Mouse (Mus musculus): ENCODE measurements around the gene Clca3a2. TPM values are rescaled to one million over a fixed set of nuclear protein-coding genes. Genes with fewer than 3 reads are reported as not detected.

Gene Clca3a2
- 0.17 and 0.93 TPM in 2 replicates for polyA plus RNA-seq (2012; rRNA removed)

GRCm38 (mm10) chr3:144819219-144819618 is at the start of gene Clca3a2:
Gene Clca3a2, minus strand, starts transcription at chr3:144819494.

DNA sequence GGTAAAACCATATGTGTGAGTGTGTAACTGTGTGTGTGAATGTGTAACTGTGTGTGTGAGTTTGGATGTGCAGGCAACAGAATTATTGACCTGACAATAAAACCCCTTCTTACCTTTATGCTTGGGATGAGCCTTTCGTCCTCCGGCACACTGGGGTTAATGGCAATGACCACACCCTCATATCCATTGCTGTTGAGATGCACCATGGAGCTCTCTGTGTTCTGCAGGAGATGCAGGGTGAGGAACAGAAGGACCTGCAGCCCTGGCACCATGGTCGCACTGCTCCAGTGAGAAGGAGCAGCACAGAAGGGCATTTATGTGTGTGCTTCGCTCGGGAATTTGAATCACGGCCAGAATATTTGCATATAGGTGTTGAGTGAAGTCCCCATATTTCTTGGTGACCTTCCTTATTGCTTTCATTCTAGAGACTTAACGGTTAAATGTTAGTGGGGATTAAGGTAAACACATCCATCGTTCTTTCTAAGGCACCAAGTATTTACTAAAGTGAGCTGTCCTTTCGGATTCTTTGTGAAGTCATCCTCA is 29.8 kb upstream of the Clca3a2 start, which contains the start of gene Clca3b:
Gene Clca3b (minus strand): TSS at position 344 of the 543 bp plus-strand sequence.

DNA sequence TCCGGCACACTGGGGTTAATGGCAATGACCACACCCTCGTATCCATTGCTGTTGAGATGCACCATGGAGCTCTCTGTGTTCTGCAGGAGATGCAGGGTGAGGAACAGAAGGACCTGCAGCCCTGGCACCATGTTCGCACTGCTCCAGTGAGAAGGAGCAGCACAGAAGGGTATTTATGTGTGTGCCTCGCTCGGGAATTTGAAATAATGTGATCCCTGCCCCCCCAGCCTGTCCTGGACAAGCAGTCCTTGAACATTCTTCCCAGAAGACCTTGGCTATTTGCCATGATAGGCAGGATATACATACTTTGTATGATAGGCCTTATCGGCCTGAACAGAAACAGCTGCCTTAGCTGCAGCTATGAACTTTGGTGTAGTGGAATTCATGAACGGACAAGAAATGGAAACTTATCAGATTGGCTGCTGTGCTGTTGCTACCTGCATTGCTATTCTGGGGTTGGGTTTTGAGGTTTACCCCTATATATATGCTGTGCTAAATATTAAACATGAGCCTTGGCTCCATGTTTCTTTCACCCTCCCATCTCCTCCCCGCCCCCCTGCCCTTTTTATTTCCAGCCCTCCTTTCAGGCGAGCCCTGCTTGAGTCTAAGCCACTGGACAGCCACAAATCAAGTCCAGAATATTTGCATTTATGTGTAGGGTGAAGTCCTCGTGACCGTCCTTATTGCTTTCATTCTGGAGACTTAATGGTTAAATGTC is 58.5 kb downstream of the Clca3a2 start, which contains the start of gene Clca3a1:
Gene Clca3a1 (minus strand): TSS at position 386 of the 718 bp plus-strand sequence.

Other genes with a start within 250 kb of the Clca3a2 start
- 6.6 and 8.3 TPM in 2 replicates for gene Hs2st1, start 249.3 kb downstream of the Clca3a2 start, polyA plus RNA-seq (2012; rRNA removed)
- 132 and 256 TPM in 2 replicates for gene Selenof, start 249.2 kb downstream of the Clca3a2 start, polyA plus RNA-seq (2012; rRNA removed)
- 7.0 and 7.4 TPM in 2 replicates for gene Sh3glb1, start 99.2 kb downstream of the Clca3a2 start, polyA plus RNA-seq (2012; rRNA removed)
- 6.2 and 6.5 TPM in 2 replicates for gene Clca3a1, start 58.5 kb downstream of the Clca3a2 start, polyA plus RNA-seq (2012; rRNA removed)
- gene Clca3b, start 29.9 kb upstream of the Clca3a2 start, polyA plus RNA-seq (2012; rRNA removed), result 0.06 and 0.10 TPM in 2 replicates
- gene Clca4b, start 113.0 kb upstream of the Clca3a2 start, polyA plus RNA-seq (2012; rRNA removed), result 0.03 and 0.05 TPM in 2 replicates
- 0.06 TPM in 1 of 2 replicates, not detected in the other for gene Clca4a, start 155.6 kb upstream of the Clca3a2 start, polyA plus RNA-seq (2012; rRNA removed)
- 3.7 and 4.6 TPM in 2 replicates for gene Clca1, start 213.3 kb upstream of the Clca3a2 start, polyA plus RNA-seq (2012; rRNA removed)